Mouse (Mus musculus) liver, embryonic 16.5 days (tissue): ENCODE results near the gene Kcnn1. TPM values are rescaled to one million over a fixed set of nuclear protein-coding genes. Genes with fewer than 3 reads are reported as not detected.

ENCODE experiments used
- ATAC-seq: fragments of 200-750 bp; cut with Nextera tagmentation; 2 replicates; pipeline ENCODE4 v1.8.0; 2017; ENCODE audit warnings: low read depth, mild to moderate bottlenecking, moderate number of reproducible peaks, moderate library complexity
- H3K27ac ChIP-seq: fragments of 300-500 bp; sonication (generic); 2 replicates; pipeline ENCODE4 v1.5.1; 2014; ENCODE audit warnings: mild to moderate bottlenecking, low read length
- H3K27me3 ChIP-seq: fragments of 300-500 bp; sonication (generic); 2 replicates; pipeline ENCODE4 v1.6.1; 2014; ENCODE audit warnings: low read depth, low read length, mixed read lengths; ENCODE audit not compliant: control insufficient read depth, insufficient read depth
- H3K36me3 ChIP-seq: fragments of 300-500 bp; sonication (generic); 2 replicates; pipeline ENCODE4 v1.6.1; 2014; ENCODE audit warnings: mild to moderate bottlenecking; ENCODE audit not compliant: control insufficient read depth, insufficient read depth
- H3K4me1 ChIP-seq: fragments of 300-500 bp; sonication (generic); 2 replicates; pipeline ENCODE4 v1.6.1; 2014; ENCODE audit warnings: low read depth, low read length, mixed read lengths; ENCODE audit not compliant: control insufficient read depth
- H3K4me2 ChIP-seq: fragments of 300-500 bp; sonication (generic); 2 replicates; pipeline ENCODE4 v1.6.1; 2014; ENCODE audit warnings: low read depth, low read length, mixed read lengths
- H3K4me3 ChIP-seq: fragments of 300-500 bp; sonication (generic); 2 replicates; pipeline ENCODE4 v1.5.1; 2014; ENCODE audit warnings: low read depth, mild to moderate bottlenecking, low read length
- H3K9ac ChIP-seq: fragments of 300-500 bp; sonication (generic); 2 replicates; pipeline ENCODE4 v1.6.1; 2014; ENCODE audit warnings: low read depth, low read length
- H3K9me3 ChIP-seq: fragments of 300-500 bp; sonication (generic); replicated peaks from 2 replicates; pipeline ENCODE4 v1.6.1; 2016; ENCODE audit warnings: low read length; ENCODE audit not compliant: control insufficient read depth
- WGBS: fragments of 180-500 bp; shearing (Covaris S2); extraction: QIAGEN DNeasy Blood & Tissue Kit; methylation state at CpG from one replicate; pipeline ENCODE4 v1.1.7; 2014; ENCODE audit not compliant: insufficient replicate concordance; 5-methylcytosine and 5-hydroxymethylcytosine counted together
- polyA plus RNA-seq: library from polyadenylated mRNA; unstranded; fragments of >200 nt; fragmentation: Nextera tagmentation; extraction: Ambion mirVana; gene quantifications from 2 replicates; pipeline ENCODE4 v1.2.1, GENCODE M21; 2015

Kcnn1 gene
- polyA plus RNA-seq, 1 experiment from 2014 or later = 0.46 TPM

DNA sequence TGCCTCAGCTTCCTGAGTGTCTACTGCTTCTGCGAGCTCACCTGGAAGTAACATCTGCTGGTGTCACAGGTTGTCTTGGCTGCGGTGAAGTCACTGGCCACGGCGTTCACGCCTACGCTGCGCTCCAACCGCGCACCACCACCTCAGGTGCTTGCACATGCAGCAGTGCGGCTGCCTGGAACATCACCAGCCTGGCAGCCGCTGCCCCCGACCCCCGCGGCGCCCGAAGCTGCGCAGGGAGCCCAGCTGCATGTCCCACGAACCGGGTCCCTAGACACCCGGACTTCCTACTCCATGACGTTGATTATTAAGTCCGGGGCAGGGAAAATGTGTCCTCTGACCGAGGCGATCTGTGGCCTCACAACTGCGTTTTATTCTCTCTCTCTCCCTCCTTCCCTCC lies 20.6 kb downstream of the Kcnn1 start:
- Histone ChIP-seq H3K36me3 (0 out of 2 replicates have a peak, but pooled peaks cover under 1% of the 10 kb centered on the region), H3K4me2 (peak overlapping the region; percentile 85), H3K4me3 (peak overlapping the region; percentile 72), H3K4me1 (peaks cover 67% of the 10 kb centered on the region), H3K27ac (peak overlapping the region; percentile 97), H3K27me3 (peaks cover 5% of the 10 kb centered on the region; the same call in 1 of the 2 replicates), H3K9me3 (no peaks in the 10 kb centered on the region), H3K9ac (peak overlapping the region; percentile 91)
- no peak for ATAC-seq
- 69% methylated on average over 25 of the region's 25 CpGs for WGBS

- Histone ChIP-seq H3K36me3 (peaks cover 8% of the 10 kb centered on the region; the same call in 1 of the 2 replicates), H3K9ac (peak overlapping the region; percentile 91), H3K9me3 (no peaks in the 10 kb centered on the region), H3K4me3 (peak overlapping the region; percentile 72), H3K4me2 (peak overlapping the region; percentile 85), H3K27me3 (no peaks in the 10 kb centered on the region), H3K4me1 (peaks cover 78% of the 10 kb centered on the region), H3K27ac (peak overlapping the region; percentile 97)
- ATAC-seq = peak; percentile 36
- WGBS = 16% methylated on average over 22 of the region's 22 CpGs
These were observed 21.6 kb downstream of the Kcnn1 start for GRCm38 (mm10) chr8:70841147-70842072.

- no peak for ATAC-seq
- H3K36me3 ChIP-seq = peaks cover 12% of the 10 kb centered on the region
- no peaks in the 10 kb centered on the region for H3K27me3 ChIP-seq
- H3K4me1 ChIP-seq = peaks cover 81% of the 10 kb centered on the region
- peak overlapping the region; percentile 85 for H3K4me2 ChIP-seq
- no peaks in the 10 kb centered on the region for H3K9me3 ChIP-seq
- H3K4me3 ChIP-seq = peak overlapping the region; percentile 72
- WGBS = 41% methylated on average over 10 of the region's 10 CpGs
- peak overlapping the region; percentile 91 for H3K9ac ChIP-seq
- peak overlapping the region; percentile 97 for H3K27ac ChIP-seq
These were observed 22.5 kb downstream of the Kcnn1 start for GRCm38 (mm10) chr8:70840590-70840989.

DNA sequence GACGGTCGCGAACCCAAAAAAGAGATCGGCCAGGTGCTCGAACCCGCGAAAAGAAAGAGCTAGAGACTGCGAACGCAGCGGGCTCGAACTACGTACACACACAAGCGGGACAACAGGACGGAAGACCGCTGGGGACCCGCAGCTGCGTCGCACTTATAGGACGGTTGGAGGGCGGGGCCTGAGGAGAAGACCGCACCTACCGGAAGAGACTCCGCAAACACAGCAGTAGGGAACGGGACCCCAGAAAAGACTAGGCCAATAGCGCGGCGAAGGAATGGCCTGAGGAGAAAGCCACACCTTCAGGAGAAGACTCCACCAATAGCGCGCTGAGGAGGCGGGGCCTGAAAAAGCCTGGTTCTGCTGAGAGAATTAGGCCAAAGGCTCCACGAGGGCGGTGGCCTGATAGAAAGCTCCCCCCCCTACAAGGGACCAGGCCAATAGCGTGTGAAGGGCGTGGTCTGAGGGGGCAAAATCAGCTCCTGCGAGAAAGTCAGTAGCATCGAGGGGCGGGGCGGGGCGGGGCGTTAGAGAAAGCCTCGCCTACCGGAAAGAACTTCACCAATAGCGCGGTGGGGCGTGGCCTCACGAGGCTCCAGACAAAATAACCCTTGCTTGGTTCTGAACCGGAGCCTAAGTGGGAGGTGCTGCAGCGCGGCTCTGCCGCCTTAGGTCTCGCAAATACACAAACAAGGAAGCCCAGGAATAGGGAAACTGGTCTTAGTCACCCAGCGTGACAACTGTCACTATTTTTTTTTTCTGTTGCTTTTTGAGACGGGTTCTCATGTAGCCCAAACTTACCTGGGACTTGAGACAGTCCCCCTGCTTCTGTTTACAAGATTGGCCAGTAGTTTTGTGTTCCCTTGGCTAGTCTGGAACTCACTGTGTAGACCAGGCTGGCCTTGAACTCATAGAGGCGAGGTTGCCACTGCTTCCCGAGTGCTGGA lies 23.4 kb downstream of the Kcnn1 start, which contains the start of gene Arrdc2:
Gene Arrdc2, minus strand, starts transcription at position 313 of the 944 bp plus-strand sequence.
- WGBS = under 1% methylated on average over 51 of the region's 55 CpGs
- ATAC-seq = peak; percentile 86

GRCm38 (mm10) chr8:70838654-70839407 lies 24.2 kb downstream of the Kcnn1 start:
- Histone ChIP-seq H3K4me1 (peaks cover 82% of the 10 kb centered on the region), H3K9me3 (no peaks in the 10 kb centered on the region), H3K4me2 (peak overlapping the region; percentile 89), H3K36me3 (peaks cover 21% of the 10 kb centered on the region), H3K9ac (peak overlapping the region; percentile 95), H3K27me3 (no peaks in the 10 kb centered on the region), H3K4me3 (peak overlapping the region; percentile 86), H3K27ac (peak overlapping the region; percentile 97)
- WGBS = 5% methylated on average over 66 of the region's 66 CpGs
- ATAC-seq = peak; percentile 23

More for the DNA sequence above, 23.4 kb downstream of the Kcnn1 start, which contains the start of gene Arrdc2:
- peak within 1 kb of the TSS; percentile 95 for H3K9ac ChIP-seq
- no peaks in the 10 kb centered on the region for H3K27me3 ChIP-seq
- peak within 1 kb of the TSS; percentile 97 for H3K27ac ChIP-seq
- H3K4me2 ChIP-seq = peak within 1 kb of the TSS; percentile 89
- H3K4me1 ChIP-seq = peaks cover 83% of the 10 kb centered on the region
- H3K9me3 ChIP-seq = no peaks in the 10 kb centered on the region
- H3K36me3 ChIP-seq = peaks cover 18% of the 10 kb centered on the region
- peak within 1 kb of the TSS; percentile 86 for H3K4me3 ChIP-seq

- peak overlapping the region; percentile 21; the same call in 1 of the 2 replicates for H3K9ac ChIP-seq
- WGBS = 93% methylated on average over 12 of the region's 12 CpGs
- peak overlapping the region; percentile 89 for H3K4me2 ChIP-seq
- ATAC-seq = no peak
- H3K36me3 ChIP-seq = peaks cover 21% of the 10 kb centered on the region
- H3K4me1 ChIP-seq = peaks cover 65% of the 10 kb centered on the region
- no peaks in the 10 kb centered on the region for H3K9me3 ChIP-seq
- H3K27ac ChIP-seq = no peak overlapping the region; the same call in 1 of the 2 replicates
- H3K27me3 ChIP-seq = no peaks in the 10 kb centered on the region
- H3K4me3 ChIP-seq = peak overlapping the region; percentile 16; the same call in 1 of the 2 replicates
These were observed 26.4 kb downstream of the Kcnn1 start for GRCm38 (mm10) chr8:70836666-70837065.

DNA sequence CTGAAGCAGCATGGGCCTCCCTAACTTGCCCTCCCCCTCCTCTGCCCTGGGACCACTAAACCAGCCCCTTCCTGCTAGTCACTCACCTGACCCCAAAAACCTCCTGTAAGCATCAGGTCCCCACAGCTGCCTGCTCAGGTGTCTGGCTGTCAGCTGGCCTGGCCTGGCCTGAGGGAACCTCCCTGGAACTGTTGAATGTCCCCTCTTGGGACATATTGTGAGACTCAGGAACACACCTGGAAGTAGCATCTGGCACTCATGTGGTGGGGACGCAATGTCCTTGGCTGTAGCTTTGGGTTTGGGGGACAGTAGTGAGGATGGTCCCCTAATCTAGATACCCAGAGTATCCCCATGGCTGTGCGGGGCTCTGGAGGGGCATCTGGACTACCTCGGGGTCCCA lies 29.0 kb downstream of the Kcnn1 start:
- ATAC-seq = no peak
- WGBS = 93% methylated on average over 3 of the region's 3 CpGs
- no peak overlapping the region for H3K4me2 ChIP-seq
- no peaks in the 10 kb centered on the region for H3K9me3 ChIP-seq
- H3K27me3 ChIP-seq = no peaks in the 10 kb centered on the region
- no peak overlapping the region for H3K4me3 ChIP-seq
- H3K9ac ChIP-seq = no peak overlapping the region
- peaks cover 21% of the 10 kb centered on the region for H3K36me3 ChIP-seq
- H3K27ac ChIP-seq = no peak overlapping the region
- peaks cover 48% of the 10 kb centered on the region for H3K4me1 ChIP-seq

GRCm38 (mm10) chr8:70833520-70833919 lies 29.5 kb downstream of the Kcnn1 start:
- peaks cover 21% of the 10 kb centered on the region for H3K36me3 ChIP-seq
- H3K4me2 ChIP-seq = no peak overlapping the region
- H3K9ac ChIP-seq = no peak overlapping the region
- WGBS = 55% methylated on average over 15 of the region's 15 CpGs
- no peaks in the 10 kb centered on the region for H3K9me3 ChIP-seq
- no peak overlapping the region for H3K27ac ChIP-seq
- ATAC-seq = no peak
- H3K4me1 ChIP-seq = peaks cover 46% of the 10 kb centered on the region
- no peak overlapping the region for H3K4me3 ChIP-seq
- no peaks in the 10 kb centered on the region for H3K27me3 ChIP-seq
